Mouse (Mus musculus): ENCODE measurements around the gene Surf4.

GRCm38 (mm10) chr2:26957488-26957859 lies 23.7 kb upstream of the Surf4 start:
- TF ChIP-seq CTCF (conservative IDR thresholded peaks at IDR 0.05; ENCODE audit: insufficient read depth, insufficient read length, low read depth, low read length) (no peak), POLR2A (IDR thresholded peaks at IDR 0.05; ENCODE audit: low read depth, low read length) (no peak)

Measured in kidney, adult 2 months (tissue).